Mouse (Mus musculus): ENCODE measurements around the gene Tnnc1.

DNA sequence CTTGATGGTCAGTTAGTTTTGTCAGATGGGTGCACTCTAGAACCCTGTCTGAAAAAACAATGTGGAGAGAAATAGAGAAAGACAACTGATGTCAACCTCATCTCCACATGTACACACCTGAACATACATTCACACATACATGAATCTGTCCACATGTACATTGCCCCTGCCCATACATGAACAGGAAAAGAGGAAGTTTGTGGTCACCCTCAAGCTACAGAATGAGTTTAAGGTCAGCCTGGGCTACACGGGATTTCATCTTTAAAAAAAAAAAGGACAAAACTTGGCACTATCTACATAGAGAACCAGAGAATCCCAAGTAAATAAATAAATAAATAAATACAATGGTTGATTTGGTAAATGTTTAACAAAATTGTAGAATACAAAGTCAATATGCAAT is 36.7 kb downstream of the Tnnc1 start:
- no peak for TF ChIP-seq EP300 (optimal IDR thresholded peaks at IDR 0.05)
- TF ChIP-seq CTCF (IDR thresholded peaks at IDR 0.05; ENCODE audit: low read depth): no peak

Data from stomach, postnatal 0 days (tissue).